Mouse (Mus musculus) lung, embryonic 15.5 days (tissue): ENCODE data around the gene Zkscan4. TPM values are rescaled to one million over a fixed set of nuclear protein-coding genes. Genes with fewer than 3 reads are reported as not detected.
"Not testable (repeated sequence)": the region's sequence is repeated elsewhere in the genome, so short reads cannot be mapped to it uniquely, and the experiment has no call there.

ENCODE experiments used
- ATAC-seq: fragments of 200-750 bp; cut with Nextera tagmentation; 2 replicates; pipeline ENCODE4 v1.8.0; 2017; ENCODE audit warnings: moderate number of reproducible peaks, borderline replicate concordance; ENCODE audit not compliant: low FRiP score, low TSS enrichment; ENCODE audit errors: extremely low read depth
- H3K27ac ChIP-seq: fragments of 300-500 bp; sonication (generic); 2 replicates; pipeline ENCODE4 v1.5.1; 2015; ENCODE audit warnings: moderate library complexity, mild to moderate bottlenecking, inconsistent platforms
- H3K27me3 ChIP-seq: fragments of 300-500 bp; sonication (generic); 2 replicates; pipeline ENCODE4 v1.6.1; 2015; ENCODE audit warnings: inconsistent platforms
- H3K36me3 ChIP-seq: fragments of 300-500 bp; sonication (generic); 2 replicates; pipeline ENCODE4 v1.6.1; 2015; ENCODE audit warnings: inconsistent platforms
- H3K4me1 ChIP-seq: fragments of 300-500 bp; sonication (generic); 2 replicates; pipeline ENCODE4 v1.6.1; 2015; ENCODE audit warnings: inconsistent platforms
- H3K4me2 ChIP-seq: fragments of 300-500 bp; sonication (generic); 2 replicates; pipeline ENCODE4 v1.6.1; 2015; ENCODE audit warnings: inconsistent platforms, mild to moderate bottlenecking, moderate library complexity
- H3K4me3 ChIP-seq: fragments of 300-500 bp; sonication (generic); 2 replicates; pipeline ENCODE4 v1.5.1; 2015; ENCODE audit warnings: mild to moderate bottlenecking, inconsistent platforms
- H3K9ac ChIP-seq: fragments of 300-500 bp; sonication (generic); 2 replicates; pipeline ENCODE4 v1.6.1; 2015; ENCODE audit warnings: inconsistent platforms
- H3K9me3 ChIP-seq: fragments of 300-500 bp; sonication (generic); 2 replicates; pipeline ENCODE4 v1.6.1; 2016; ENCODE audit warnings: inconsistent platforms
- WGBS: fragments of 180-500 bp; shearing (Covaris S2); methylation state at CpG from one replicate; pipeline ENCODE4 v1.1.7; 2015; 5-methylcytosine and 5-hydroxymethylcytosine counted together
- polyA plus RNA-seq: library from polyadenylated mRNA; unstranded; fragments of >200 nt; fragmentation: Nextera tagmentation; extraction: Ambion mirVana; gene quantifications from 2 replicates; pipeline ENCODE4 v1.2.1, GENCODE M21; 2015

The Zkscan4 gene
- polyA plus RNA-seq: 3.4 TPM in 2 replicates

- not testable (repeated sequence) for H3K36me3 ChIP-seq
Observed at GRCm38 (mm10) chr13:21478759-21479670, at the start of gene Zkscan4, which contains the start of gene Gm10065. Gene Zkscan4, plus strand, starts transcription at chr13:21478907. Gene Gm10065, minus strand, starts transcription at chr13:21479441.

GRCm38 (mm10) chr13:21435476-21435875 is 43.2 kb upstream of the Zkscan4 start:
- no peak for ATAC-seq
- Histone ChIP-seq H3K27ac (no peak overlapping the region), H3K9ac (no peak overlapping the region), H3K9me3 (no peaks in the 10 kb centered on the region), H3K27me3 (no peaks in the 10 kb centered on the region), H3K4me3 (no peak overlapping the region), H3K36me3 (no peaks in the 10 kb centered on the region), H3K4me2 (no peak overlapping the region), H3K4me1 (peaks cover 6% of the 10 kb centered on the region; the same call in 1 of the 2 replicates)
- WGBS: 81% methylated on average over 4 of the region's 4 CpGs

More at GRCm38 (mm10) chr13:21478759-21479670, at the start of gene Zkscan4, which contains the start of gene Gm10065:
- Histone ChIP-seq H3K27ac (peak within 1 kb of the TSS; percentile 64), H3K4me2 (peak within 1 kb of the TSS; percentile 59), H3K9ac (peak within 1 kb of the TSS; percentile 50), H3K4me3 (peak within 1 kb of the TSS; percentile 45)
- WGBS: 6% methylated on average over 28 of the region's 31 CpGs
- H3K4me1 ChIP-seq, H3K9me3 ChIP-seq, H3K27me3 ChIP-seq: not testable (repeated sequence)
- peak; percentile 89 for ATAC-seq

- Histone ChIP-seq H3K9ac (peak within 1 kb of the TSS; percentile 62), H3K4me2 (peak within 1 kb of the TSS; percentile 82), H3K27ac (peak within 1 kb of the TSS; percentile 90), H3K9me3 (no peaks in the 10 kb centered on the region), H3K4me1 (peaks cover 8% of the 10 kb centered on the region; the same call in 1 of the 2 replicates), H3K27me3 (no peaks in the 10 kb centered on the region), H3K36me3 (peaks cover 30% of the 10 kb centered on the region), H3K4me3 (peak within 1 kb of the TSS; percentile 53)
- WGBS: 1% methylated on average over 32 of the region's 32 CpGs
- peak; percentile 81 for ATAC-seq
Observed at GRCm38 (mm10) chr13:21440503-21441206, 38.1 kb upstream of the Zkscan4 start, which contains the start of gene Pgbd1. Gene Pgbd1, minus strand, starts transcription at chr13:21441058.

GRCm38 (mm10) chr13:21441207-21441572 is 37.5 kb upstream of the Zkscan4 start:
- Histone ChIP-seq H3K36me3 (peaks cover 36% of the 10 kb centered on the region), H3K4me3 (peak overlapping the region; percentile 53), H3K27ac (peak overlapping the region; percentile 90), H3K4me2 (peak overlapping the region; percentile 82), H3K4me1 (peaks cover 8% of the 10 kb centered on the region; the same call in 1 of the 2 replicates), H3K27me3 (no peaks in the 10 kb centered on the region), H3K9ac (peak overlapping the region; percentile 62; the same call in 1 of the 2 replicates), H3K9me3 (no peaks in the 10 kb centered on the region)
- no peak for ATAC-seq
- WGBS: 17% methylated on average over 10 of the region's 10 CpGs

GRCm38 (mm10) chr13:21446796-21447195 is 31.9 kb upstream of the Zkscan4 start:
- H3K9ac ChIP-seq: no peak overlapping the region
- 87% methylated on average over 9 of the region's 9 CpGs for WGBS
- no peaks in the 10 kb centered on the region for H3K27me3 ChIP-seq
- H3K4me3 ChIP-seq: no peak overlapping the region
- ATAC-seq: no peak
- H3K27ac ChIP-seq: no peak overlapping the region
- no peak overlapping the region for H3K4me2 ChIP-seq
- peaks cover 4% of the 10 kb centered on the region for H3K4me1 ChIP-seq
- peaks cover 65% of the 10 kb centered on the region for H3K36me3 ChIP-seq
- no peaks in the 10 kb centered on the region for H3K9me3 ChIP-seq

- H3K9me3 ChIP-seq: no peaks in the 10 kb centered on the region
- H3K4me3 ChIP-seq: no peak overlapping the region
- H3K9ac ChIP-seq: no peak overlapping the region
- ATAC-seq: no peak
- H3K36me3 ChIP-seq: peaks cover 59% of the 10 kb centered on the region
- WGBS: 64% methylated on average over 16 of the region's 16 CpGs
- no peak overlapping the region for H3K4me2 ChIP-seq
- peak overlapping the region; percentile 58 for H3K27ac ChIP-seq
- peaks cover 14% of the 10 kb centered on the region for H3K4me1 ChIP-seq
- H3K27me3 ChIP-seq: no peaks in the 10 kb centered on the region
Observed at GRCm38 (mm10) chr13:21447856-21448614, 30.7 kb upstream of the Zkscan4 start.

- ATAC-seq: peak; percentile 9; the same call in 1 of the 2 replicates
- 4% methylated on average over 13 of the region's 13 CpGs for WGBS
- Histone ChIP-seq H3K27me3 (no peaks in the 10 kb centered on the region), H3K4me2 (peak overlapping the region; percentile 62), H3K27ac (peak overlapping the region; percentile 81), H3K36me3 (peaks cover 17% of the 10 kb centered on the region), H3K9ac (peak overlapping the region; percentile 70), H3K4me3 (peak overlapping the region; percentile 83), H3K9me3 (no peaks in the 10 kb centered on the region), H3K4me1 (peaks cover 17% of the 10 kb centered on the region)
Observed at GRCm38 (mm10) chr13:21453042-21453441, 25.7 kb upstream of the Zkscan4 start.

- Histone ChIP-seq H3K4me1 (peaks cover 17% of the 10 kb centered on the region; the same call in 1 of the 2 replicates), H3K36me3 (peaks cover 17% of the 10 kb centered on the region), H3K9me3 (no peaks in the 10 kb centered on the region), H3K9ac (peak within 1 kb of the TSS; percentile 70), H3K27me3 (no peaks in the 10 kb centered on the region), H3K27ac (peak within 1 kb of the TSS; percentile 81), H3K4me3 (peak within 1 kb of the TSS; percentile 83), H3K4me2 (peak within 1 kb of the TSS; percentile 62)
- WGBS: under 1% methylated on average over 23 of the region's 23 CpGs
- peak; percentile 85 for ATAC-seq
Observed at GRCm38 (mm10) chr13:21453449-21453848, 25.3 kb upstream of the Zkscan4 start, which contains the start of gene Zscan26. Gene Zscan26, minus strand, starts transcription at chr13:21453730.

GRCm38 (mm10) chr13:21454133-21454532 is 24.6 kb upstream of the Zkscan4 start:
- no peak overlapping the region for H3K9ac ChIP-seq
- H3K27me3 ChIP-seq: no peaks in the 10 kb centered on the region
- peak overlapping the region; percentile 62 for H3K4me2 ChIP-seq
- peaks cover 10% of the 10 kb centered on the region; the same call in 1 of the 2 replicates for H3K36me3 ChIP-seq
- ATAC-seq: no peak
- no peak overlapping the region for H3K27ac ChIP-seq
- 0 out of 2 replicates have a peak overlapping the region, but pooled peaks have one; percentile 83 for H3K4me3 ChIP-seq
- WGBS: 38% methylated on average over 3 of the region's 3 CpGs
- H3K4me1 ChIP-seq: peaks cover 14% of the 10 kb centered on the region; the same call in 1 of the 2 replicates
- no peaks in the 10 kb centered on the region for H3K9me3 ChIP-seq

- H3K27ac ChIP-seq: peak overlapping the region; percentile 59
- peaks cover 4% of the 10 kb centered on the region; the same call in 1 of the 2 replicates for H3K36me3 ChIP-seq
- no peak overlapping the region for H3K4me3 ChIP-seq
- no peaks in the 10 kb centered on the region for H3K9me3 ChIP-seq
- ATAC-seq: peak; percentile 87
- no peaks in the 10 kb centered on the region for H3K27me3 ChIP-seq
- no peak overlapping the region for H3K9ac ChIP-seq
- WGBS: 10% methylated on average over 4 of the region's 4 CpGs
- H3K4me2 ChIP-seq: no peak overlapping the region
- peaks cover 14% of the 10 kb centered on the region; the same call in 1 of the 2 replicates for H3K4me1 ChIP-seq
Observed at GRCm38 (mm10) chr13:21456347-21456746, 22.4 kb upstream of the Zkscan4 start.

GRCm38 (mm10) chr13:21462516-21462915 is 16.2 kb upstream of the Zkscan4 start:
- H3K27me3 ChIP-seq, H3K36me3 ChIP-seq, H3K27ac ChIP-seq, H3K4me2 ChIP-seq, H3K9me3 ChIP-seq, H3K4me1 ChIP-seq, ATAC-seq, H3K4me3 ChIP-seq, H3K9ac ChIP-seq: not testable (repeated sequence)
- 40% methylated on average over 9 of the region's 9 CpGs for WGBS
